Mouse (Mus musculus): ENCODE data around the gene 3110040N11Rik.

3110040N11Rik gene

DNA sequence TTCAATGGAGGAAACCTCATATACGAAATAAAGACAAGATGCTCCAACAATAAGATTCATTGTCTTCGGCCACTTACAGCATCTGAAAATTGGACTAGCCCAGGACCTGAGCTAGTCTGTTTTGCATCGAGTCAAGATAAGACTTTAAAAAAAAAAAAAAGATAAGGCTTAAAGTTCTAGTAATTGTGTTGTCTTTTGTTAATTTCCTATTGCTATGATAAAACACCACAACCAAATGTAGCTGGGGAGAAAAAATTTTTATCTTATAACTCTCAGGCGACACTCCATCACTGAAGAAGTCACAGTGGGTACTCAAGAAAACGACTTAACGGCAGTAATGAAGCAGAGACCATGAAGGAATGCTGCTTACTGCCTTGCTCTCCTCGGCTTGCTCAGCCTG lies 49.3 kb downstream of the 3110040N11Rik start:
- no peak for DNase-seq (ENCODE audit: extremely low spot score, low read depth, low spot score)

DNA sequence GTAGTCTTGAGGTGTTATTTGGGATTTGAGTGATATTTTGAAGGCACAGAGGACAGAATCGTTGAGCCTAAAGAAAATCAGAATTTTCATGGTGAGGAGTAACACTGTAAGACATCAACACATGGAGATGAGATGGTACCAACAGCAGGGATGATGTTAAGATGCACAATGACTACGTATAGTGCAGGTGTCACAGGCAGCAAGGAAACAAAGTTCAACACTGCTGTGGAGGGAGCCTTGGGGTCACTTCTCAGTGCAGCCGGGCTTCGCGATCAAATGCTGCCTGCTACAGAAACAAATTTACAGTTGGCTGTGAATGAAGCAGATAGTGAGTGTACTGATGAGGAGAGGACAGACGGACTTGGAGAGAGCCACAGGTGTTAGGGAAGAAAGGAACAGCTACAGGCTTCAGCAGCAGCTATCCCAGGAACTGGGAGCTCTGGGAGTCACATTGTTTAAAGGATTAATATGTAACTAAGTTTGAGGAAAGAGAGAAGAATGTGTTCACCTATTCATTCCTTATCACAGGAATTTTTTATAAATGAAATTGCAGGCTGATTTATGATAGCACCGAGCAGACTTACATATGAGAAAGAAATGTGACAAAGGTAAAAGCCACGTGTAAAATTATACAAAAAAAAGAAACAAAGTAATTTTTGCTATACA lies 50.4 kb downstream of the 3110040N11Rik start:
- DNase-seq (ENCODE audit: extremely low spot score, low read depth, low spot score): no peak

DNA sequence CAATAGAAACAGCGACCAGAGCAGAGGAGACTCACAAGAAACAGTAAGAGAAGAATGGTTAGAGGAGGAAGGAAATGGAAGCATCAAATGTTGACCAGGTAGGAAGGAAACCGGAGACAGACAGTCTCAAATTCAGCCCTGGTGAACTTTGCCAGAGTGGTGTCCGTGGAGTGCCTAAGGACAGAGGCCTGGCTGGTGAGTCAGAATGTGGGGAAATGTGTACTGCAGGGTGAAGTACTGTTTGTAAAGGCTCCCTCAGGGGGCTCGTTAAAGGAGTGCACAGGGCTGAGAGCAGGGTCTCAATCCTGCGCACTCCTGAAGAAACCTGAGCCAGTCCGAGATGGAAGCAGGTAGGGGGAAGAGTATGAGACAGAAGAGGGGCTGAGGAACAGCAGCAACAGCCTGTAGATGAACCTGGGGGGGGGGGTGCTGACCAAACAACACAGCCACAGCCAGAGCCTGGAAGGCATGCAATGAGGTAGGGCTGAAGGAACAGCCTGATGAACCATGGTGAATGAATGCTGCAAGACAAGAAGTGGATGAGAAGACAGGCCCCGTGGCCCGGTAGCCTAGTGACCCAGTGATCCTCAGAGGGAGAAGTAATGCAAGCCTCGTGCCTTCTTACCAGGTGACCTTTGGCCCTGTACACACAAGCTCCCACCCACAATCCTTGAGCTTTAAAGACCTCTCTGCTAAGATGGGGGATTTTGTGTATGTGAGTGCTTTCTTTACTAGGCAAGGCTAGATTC lies 53.8 kb downstream of the 3110040N11Rik start:
- no peak for DNase-seq (ENCODE audit: extremely low spot score, low read depth, low spot score)

DNA sequence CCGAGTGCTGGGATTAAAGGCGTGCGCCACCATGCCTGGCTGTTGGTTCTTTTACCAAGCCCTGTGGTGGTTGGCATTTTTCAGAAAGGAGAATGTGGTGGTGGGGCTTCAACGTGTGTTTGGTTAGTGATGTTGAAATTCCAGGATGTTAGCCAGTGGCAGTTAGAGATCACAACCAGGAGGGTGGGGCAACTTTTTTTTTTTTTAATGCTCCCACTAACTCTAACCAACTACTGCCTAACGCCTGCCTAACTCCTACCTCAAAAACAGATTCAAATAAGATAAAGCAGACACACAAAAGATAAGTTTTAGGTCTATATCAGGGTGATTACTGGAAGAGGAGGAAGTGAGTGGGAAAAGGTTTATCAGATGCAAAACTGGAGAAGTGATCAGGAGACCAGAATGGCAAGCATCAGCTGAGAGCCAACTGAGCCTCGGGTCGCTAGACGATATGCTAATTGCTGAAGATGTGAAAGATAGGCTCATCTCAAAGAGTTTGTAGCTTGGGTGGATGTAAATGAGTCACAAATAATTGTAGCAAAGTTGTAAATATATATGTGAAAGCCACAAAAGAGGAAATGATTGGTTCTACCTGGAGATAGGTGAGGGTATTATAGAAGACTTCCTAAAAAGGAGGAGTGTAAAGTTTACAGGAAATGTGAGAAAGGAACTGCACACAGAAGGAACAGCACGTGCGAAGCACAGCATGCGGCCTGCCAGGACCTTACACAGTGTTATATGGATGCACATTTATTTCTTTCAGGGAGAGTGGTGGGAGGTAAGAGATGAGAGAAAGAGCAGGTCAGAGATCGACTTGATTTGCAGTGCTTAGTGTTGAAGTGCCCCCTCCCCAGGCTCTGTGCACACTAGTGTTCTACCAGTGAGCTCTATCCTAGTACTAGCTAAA lies 56.8 kb downstream of the 3110040N11Rik start:
- DNase-seq (ENCODE audit: extremely low spot score, low read depth, low spot score): no peak
